Mouse (Mus musculus) v-Abl transformed pro-B cells (cell line): ENCODE measurements around the gene Vps33a.

ENCODE experiments used
- in situ Hi-C, 2 experiments: fragments of 400-800 bp; cut with MboI; formaldehyde crosslinking; loops; one replicate each; pipeline ENCODE4 v1.15.1; 2025; ENCODE audit not compliant: unreplicated experiment in 2 of 2

The Vps33a gene

DNA sequence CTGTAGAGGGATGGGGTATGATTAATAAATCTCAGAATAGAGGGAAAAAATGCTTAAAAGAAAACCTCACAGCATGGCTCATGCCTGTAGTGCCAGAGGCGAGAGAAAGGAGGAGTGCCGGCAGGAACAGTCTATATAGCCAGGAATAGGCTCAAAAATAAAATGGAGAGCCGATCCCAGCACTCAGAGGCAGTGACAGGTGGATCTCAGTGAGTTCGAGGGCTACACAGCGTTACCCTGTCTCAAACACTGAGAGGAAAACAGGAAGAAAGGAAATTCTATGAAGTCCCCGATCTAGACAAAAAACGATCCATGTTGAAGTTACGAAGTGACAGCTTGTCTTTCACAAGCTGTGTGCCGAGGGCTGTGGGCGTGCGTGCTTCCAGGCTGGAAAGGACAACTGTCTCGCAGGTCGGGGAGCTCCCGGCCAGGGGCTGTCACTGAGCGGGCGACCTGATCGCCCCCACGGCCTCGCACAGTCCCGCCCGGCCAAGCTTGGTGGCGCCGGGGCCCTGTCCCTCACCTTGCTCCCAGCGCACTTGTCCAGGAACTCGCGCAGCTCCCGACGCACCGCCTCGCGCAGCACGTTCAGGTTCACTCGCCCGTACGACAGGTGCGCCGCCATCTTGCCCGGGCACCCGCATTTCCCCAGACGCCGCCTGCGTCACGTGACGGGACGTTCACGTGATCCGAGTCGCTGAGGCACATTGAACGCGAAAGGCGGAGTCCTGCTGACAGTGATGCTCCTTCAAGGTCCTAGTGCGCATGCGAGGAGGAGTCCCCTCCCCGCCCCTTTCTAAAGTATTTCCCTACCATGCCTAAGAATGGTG is at the start of gene Vps33a:
Gene Vps33a, minus strand, starts transcription at position 682 of the 830 bp plus-strand sequence.
- in situ Hi-C loops: no loop called here

DNA sequence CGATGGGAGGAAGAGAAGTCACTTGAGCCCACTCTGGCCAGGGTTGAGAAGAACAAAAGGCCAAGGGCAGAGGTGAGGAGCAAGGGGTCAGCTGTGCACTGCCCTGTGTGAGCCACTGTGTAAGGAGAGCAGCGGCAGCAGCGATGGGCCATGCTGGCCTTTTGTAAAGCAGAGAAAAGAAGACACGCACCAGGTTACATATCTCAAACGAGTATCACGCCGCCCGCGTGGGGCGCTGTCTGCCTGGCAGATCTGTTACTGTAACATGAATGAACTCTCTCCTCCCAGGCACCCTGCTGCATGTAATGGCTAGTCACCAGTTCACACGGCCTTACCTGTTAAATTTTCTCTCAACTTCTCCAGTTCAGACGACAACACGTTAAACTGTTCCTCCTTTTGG is 49.6 kb upstream of the Vps33a start:
- in situ Hi-C loops: no loop called here

DNA sequence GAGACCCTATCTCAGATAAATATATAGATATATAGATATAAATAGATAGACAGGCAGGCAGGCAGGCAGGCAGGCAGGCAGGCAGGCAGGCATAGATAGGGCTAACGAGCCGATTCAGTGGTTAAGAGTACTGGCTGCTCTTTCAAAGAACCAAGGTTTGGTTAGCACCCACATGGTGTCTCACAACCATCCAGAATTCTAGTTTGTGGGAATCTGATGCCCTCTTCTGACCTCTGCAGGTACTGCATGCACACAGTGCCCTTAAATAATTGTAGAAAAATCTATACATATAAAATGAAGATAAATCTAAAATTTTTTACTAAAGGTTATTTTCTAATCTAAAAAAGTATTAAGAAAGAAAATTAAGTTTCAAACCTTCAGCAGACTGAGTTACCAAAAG is 45.7 kb upstream of the Vps33a start:
- in situ Hi-C loops: loop anchor here (10.0 kb wide), 2 partner anchors 244 to 334 kb away; no protein-coding TSS in a partner anchor

DNA sequence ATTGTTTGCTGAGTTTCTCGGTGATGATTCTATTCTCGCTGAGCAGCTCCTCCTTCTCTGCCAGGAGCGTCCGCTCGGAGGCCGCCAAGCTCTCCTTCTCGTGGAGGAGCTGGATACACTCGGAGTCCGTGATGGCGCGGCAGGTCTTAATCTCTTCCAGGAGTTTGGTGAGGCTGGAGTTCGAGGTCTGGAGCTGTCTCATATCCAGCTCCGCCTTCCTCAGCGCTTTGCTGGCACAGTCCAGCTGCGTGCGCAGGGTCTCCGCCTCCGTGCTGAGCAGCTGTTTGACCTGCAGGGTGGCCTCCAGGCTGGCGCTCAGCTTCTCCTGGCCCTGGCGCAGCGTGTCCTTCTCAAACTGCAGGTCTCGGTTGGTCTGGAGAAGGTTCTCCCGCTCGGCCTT is 41.4 kb upstream of the Vps33a start:
- in situ Hi-C loops: loop anchor here (5.0 to 10.0 kb wide), 4 partner anchors 172 to 372 kb away; no protein-coding TSS in a partner anchor

DNA sequence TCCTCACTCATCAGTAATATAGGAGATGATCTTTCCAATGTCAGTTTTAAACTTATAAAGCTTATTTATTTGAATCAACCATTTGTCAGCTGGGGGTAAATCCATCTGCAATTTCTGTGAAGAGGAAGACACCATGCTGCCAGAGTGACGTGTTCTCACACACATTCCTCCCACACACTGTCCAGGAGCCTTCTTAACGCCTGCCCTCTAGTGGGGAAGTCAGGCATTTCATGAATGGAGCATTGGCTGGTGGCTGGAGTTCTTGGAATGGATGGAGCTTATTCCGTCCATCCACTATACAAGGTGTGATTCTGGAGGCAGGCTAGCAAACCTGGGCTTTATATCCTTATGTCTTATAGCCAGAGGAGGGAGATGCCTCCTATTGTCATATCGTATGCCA is 37.0 kb upstream of the Vps33a start:
- in situ Hi-C loops: loop anchor here (5.0 to 10.0 kb wide), 5 partner anchors 168 to 368 kb away; no protein-coding TSS in a partner anchor

DNA sequence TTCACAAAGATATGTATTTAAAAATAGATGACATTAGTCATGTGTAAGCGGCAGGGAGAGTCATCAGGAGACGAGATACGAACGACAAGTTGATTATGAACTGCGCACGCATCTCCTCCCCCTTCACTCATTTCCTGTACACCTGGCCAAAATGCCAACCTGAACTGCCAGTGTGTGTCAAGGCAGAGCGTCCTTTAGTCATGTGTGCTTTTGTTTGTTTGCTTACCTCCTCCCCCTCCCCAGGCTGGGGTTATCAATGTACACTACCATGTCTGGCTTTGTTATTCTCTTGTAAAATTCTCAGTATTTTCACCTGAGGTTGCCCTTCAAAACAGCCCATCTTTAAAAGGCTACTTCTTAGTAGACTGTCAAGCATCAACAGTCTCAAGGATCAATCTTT is 36.6 kb upstream of the Vps33a start:
- in situ Hi-C loops: loop anchor here (5.0 to 10.0 kb wide), 2 partner anchors 242 to 325 kb away; no protein-coding TSS in a partner anchor

DNA sequence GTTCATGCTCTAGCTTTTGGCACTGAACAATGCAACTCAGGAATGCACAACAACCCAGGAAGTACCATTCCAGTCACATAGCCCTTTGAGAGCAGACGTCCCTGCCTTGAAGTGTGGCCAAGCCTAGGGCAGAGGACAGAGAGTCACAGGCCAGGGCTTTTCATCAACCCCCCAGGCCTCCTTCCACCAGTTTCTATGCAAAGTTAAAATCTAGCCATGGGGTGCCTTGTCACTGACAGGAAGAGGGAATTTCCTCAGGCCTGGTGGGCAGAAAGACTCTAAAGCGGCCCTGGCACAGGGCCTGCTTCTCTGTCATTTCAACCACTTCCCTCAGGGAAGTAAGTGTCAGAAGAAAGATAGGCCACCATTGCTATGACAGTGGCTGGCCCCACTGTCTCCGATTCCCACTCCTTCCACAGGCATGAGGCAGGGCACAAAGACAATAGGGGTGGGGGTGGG is 34.4 kb upstream of the Vps33a start:
- in situ Hi-C loops: loop anchor here (5.0 to 10.0 kb wide), 2 partner anchors 240 to 322 kb away; no protein-coding TSS in a partner anchor

DNA sequence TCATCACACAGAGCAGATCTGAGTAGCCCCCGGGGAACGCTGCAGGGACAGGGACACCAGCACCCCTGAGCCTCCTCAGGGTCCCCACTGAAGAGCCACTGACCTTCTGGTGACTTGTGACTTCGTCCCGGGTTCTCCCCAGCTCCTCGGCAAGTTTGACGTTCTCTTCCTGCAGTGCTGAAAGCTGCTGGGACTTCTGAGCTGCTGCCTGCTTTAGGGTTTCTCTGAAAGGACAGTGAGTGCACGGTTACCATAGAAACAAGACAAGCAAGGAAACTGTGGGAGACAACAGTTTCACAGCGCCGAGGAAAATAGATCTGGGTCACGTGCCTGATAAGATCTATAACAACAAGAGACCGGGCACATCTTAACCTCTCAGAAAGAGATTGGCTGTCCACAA is 30.7 kb upstream of the Vps33a start:
- in situ Hi-C loops: loop anchor here in 1 of 2 experiments (10.0 kb wide), 1 partner anchor 319 kb away; no protein-coding TSS in a partner anchor

DNA sequence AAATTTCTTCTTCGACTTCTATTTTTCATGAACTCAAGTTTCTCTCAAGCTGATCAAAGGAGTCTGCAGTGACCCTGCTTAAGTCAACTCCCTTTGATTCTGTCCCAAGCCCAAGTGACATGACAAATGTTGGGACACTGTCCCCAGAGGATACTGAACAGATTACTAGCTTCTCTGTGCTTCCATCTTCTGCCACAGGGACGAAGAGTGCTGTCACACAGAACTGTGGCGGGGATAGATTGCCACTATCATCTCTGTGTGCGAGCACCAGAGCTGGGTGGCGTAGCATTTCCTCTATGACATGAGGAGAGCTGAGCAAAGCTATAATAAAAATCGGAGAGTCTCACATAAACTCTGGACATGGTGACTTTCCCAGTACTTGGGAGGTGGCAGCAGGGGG is 29.3 kb upstream of the Vps33a start:
- in situ Hi-C loops: loop anchor here in 1 of 2 experiments (10.0 kb wide), 1 partner anchor 317 kb away; no protein-coding TSS in a partner anchor

DNA sequence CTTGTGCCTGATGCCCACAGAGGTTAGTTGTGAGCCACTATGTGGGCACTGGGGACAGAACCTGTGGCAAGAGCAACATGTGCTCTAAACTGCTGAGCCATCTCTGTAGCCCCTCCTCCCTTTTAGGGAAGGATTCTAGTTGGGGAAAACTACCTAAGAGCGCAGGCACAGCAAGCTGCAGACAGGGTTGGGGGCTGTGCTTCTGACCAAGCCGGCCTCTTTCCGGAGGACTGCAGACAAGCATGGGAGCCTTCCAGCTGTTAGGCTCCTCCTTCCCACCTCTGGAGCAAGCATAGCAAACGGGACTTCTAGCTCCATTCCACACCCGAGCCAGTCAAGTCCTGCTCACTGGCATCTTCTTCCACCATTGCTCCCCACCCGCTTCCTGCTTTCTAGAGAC is 26.5 kb upstream of the Vps33a start:
- in situ Hi-C loops: loop anchor here in 1 of 2 experiments (25.0 kb wide), 1 partner anchor 512 kb away; no protein-coding TSS in a partner anchor

DNA sequence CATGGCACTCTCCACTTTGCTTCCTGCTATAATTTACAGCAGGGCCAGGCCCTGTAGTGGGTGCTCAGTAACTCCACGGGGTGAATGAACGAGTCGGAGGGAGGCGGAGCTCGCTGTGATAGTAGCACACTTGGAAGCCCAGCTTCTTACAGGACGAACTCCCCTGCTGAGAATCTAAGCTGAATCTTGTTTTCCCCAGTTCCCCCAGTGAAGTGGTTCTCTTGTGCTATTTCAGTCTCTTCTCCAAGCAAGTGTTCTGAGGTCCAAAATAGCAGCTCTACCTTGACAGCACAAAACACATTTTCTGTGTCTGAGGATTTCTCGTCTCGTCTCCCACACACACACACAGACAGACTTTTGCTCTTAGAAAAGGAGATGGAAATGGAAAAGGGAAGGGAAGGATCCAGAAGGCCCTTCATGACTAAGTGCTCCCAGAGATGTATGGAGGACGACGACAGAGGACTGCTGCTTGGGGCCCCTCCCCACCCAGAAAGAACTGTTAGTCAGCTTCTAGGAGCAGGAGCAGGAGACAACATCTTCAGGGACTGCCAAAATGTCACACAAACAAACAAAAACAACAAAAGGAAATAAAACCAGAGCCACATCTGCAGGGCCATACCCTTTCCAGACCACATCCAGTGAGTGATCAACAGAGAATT is 20.9 kb upstream of the Vps33a start:
- in situ Hi-C loops: loop anchor here in 1 of 2 experiments (25.0 kb wide), 1 partner anchor 506 kb away; no protein-coding TSS in a partner anchor

DNA sequence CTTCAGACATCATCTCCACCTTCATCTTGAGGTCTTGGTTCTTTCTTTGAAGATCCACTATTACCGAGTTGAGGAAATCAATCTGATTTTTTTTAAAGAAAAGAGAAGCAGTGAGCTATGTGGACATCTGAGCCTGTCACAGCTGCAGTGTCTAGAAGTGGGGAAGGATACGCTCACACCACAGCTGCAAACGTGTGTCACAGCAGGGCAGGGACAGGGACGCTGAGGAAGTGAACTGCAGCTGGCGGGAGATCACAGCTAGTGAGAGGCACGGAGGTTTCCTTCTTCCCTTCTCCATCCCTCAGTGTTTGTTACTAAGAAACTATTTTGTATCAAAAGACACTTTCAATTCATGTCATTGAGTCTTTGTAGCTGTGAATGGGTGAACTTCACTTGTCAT is 7.2 kb upstream of the Vps33a start:
- in situ Hi-C loops: loop anchor here in 1 of 2 experiments (25.0 kb wide), 1 partner anchor 493 kb away; no protein-coding TSS in a partner anchor

DNA sequence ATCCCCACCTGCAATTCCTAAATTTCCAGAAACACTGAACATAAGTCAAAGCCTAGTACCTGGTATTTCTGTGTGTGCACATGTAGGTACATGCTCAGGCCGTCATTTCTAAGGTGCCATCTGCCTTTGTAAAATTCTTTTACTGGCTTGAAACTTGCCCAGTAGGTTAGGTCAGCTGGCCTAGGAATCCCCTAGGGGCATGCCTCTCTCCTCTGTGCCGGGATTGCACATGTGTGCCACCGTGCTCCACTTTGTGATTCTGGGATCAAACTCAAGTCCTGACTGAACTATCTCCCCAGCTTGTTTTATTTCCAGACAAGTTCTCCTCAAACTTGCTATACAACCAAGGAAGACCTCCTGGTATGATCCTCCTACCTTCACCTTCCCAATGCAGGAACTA is 3.9 kb upstream of the Vps33a start:
- in situ Hi-C loops: loop anchor here in 1 of 2 experiments (25.0 kb wide), 1 partner anchor 489 kb away; no protein-coding TSS in a partner anchor

DNA sequence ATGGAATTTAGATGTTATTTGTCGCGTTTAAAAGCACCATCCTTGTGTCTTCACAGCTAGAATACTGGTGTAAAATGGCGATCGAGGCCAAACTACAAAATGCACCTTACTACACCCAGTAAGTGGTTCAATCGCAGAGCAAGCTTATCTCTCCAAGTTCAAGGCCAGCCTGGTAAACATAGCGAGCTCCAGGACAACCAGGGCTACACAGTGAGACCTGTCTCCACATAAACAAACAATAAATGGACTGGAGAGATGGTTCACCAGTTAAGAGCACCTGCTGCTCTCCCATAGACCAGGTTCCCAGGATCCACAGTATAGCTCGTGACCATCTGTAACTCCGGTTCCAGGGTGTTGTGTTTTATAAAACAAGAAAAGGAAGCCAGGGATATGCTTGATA is 524 bp upstream of the Vps33a start:
- in situ Hi-C loops: no loop called here

DNA sequence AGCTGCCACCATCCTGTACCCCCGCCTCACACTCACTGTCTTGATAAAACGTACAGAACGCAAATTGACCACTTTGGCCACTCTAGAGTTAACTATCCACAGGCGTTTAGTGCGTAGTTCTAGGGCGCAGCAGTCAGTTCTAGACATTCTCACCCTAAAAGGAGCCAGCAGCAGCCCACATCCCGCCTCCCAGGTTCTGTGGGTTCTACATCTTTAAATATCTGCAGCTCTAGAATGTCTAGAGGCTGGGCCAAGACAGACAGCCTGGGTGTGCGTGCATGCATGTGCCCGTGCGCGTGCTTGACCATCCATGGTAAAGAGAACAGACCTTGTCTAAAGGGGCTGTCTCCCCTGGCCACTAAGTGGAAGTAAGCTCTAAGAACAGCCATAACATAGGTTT is 11.7 kb downstream of the Vps33a start:
- in situ Hi-C loops: no loop called here

DNA sequence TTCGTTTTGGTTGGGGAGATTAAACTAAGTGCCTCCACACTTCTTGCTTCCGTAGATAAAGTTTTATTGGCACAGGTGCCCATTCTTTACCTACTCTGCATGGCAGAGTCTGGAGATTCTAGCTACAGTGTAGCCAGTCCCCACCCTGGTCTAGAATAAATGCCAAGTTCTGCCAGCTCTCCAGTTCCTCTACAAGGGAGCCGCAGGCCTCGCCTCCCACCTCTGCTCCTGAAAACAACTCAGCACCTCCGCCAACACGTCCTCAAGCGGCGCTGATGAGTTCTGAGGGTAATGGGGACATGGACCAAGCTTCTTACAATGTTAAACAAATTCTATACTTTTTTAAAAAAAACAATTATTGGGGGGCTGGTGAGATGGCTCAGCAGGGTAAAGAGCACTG is 13.2 kb downstream of the Vps33a start:
- in situ Hi-C loops: no loop called here

DNA sequence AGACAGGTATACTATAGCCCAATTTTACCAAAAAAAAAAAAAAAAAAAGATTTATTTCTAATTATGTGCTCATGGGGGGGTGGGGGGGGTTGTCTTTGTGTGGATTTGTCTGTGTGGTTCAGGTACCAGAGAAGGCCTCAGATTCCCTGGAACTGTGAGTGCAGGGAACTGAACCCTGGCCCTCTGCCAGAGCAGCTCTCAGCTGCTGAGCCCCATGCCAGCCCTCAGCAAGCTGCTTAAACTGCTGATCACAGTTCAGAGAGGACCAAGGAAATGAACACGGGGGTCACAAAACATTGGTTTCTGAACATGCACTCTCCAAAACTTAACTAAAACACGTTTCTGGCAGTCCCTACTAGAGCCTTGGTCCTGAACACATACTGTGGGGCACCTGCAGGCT is 16.4 kb downstream of the Vps33a start:
- in situ Hi-C loops: no loop called here

DNA sequence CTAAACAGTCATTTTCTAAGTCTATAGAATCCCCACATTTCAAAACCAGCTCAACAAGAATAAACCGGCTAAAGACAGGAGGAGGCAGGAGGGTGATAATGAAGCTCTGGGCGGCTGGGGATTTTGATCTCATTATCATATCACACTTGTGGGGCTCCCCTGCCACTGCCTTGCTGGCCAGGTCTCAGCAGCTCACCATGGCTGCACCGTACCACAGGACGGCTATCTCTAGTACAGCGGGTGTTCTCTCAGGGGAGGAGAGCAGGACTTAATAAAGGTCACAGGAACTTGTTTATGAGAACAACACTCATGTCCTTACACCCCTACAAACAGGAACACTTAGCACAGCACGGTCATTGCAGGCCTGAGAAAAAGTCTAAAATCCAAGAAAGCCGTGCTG is 17.1 kb downstream of the Vps33a start:
- in situ Hi-C loops: no loop called here

DNA sequence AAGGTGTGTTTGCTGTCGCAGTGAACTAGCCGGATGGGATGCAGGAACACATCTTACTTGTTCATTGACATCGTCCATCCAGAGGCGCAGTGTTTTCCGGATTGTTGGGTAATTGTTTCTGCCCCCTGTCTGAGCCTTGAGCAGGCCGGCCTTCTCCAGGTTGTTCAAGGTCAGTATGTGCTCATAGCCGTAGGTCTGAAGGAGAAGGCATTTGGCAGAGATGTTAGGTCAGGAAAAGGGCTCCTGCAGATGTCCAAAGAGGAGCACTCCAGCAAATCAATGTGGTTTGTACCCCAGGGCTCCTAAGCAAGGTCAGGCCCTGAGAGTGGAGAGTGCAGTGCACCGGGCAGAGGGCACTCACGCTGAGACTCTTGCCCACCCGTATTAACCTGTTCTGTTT is 39.0 kb downstream of the Vps33a start:
- in situ Hi-C loops: no loop called here

DNA sequence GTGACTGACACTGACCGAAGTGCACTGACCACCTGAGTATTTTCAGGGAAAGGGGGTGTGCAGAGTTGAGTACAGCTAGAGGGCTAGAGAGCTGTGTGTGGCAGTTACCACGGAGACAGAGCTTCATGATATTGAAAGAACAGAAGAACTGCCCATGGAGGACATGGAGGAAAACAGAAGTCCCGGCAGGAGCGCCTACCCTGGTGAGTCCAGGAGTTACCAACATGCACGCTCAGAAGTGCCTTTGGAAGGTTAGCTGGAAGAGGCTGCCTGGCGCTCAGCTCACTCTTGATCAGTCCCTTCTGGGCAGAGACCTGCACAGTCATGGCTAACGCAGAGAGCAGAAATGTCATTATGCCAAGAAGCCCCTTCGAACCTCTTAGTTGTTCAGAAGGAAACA is 42.8 kb downstream of the Vps33a start:
- in situ Hi-C loops: no loop called here

DNA sequence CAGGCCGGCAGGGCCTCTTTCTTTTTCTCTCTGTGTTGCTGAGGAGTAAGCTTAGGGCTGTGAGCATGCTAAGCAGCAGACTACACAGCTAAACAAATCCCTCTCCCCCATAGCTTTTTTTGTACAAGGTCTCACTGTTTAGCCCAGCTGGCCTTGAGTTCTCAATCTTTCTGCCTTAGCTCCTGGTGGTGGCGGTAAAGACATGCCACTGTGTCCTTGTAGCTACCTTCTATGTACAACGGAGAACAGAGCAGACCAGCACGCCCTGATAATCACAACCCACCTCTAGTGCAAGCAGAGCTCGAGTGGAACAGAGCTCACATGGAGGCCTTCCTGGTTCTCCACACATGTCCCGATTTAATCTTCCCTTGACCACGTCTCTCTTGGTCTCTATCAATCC is 44.2 kb downstream of the Vps33a start:
- in situ Hi-C loops: no loop called here
